Mouse (Mus musculus) erythroblast, embryonic 14.5 days (primary cell): ENCODE data around the gene Ptpru.

Source experiments
- GATA1 ChIP-seq: IDR thresholded peaks from 2 replicates; pipeline ENCODE4 v1.6.1; 2012; ENCODE audit warnings: low read length, inconsistent platforms, mixed read lengths
- TAL1 ChIP-seq: IDR thresholded peaks from 3 replicates; pipeline ENCODE4 v1.6.1; 2012; ENCODE audit warnings: low read length, inconsistent platforms, mixed read lengths

DNA sequence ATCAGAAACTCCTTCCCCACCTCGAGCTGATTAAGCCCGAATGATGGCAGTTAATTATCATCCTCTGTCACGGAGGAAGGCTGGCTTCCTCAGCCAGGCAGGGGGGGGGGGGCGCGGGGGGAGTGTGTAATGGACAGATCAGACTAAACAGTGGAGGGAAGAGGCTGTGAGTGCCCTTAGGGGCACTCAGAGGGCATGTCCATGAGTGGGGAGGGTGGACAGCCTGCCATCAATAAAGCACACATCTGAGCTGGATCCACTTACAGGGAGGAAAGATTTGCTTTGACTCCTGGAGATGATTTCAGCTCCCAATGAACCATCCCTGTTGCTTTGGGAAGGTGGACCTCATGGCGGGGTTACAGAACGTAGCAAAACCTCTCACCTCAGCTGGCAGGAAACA, 109.5 kb downstream of the Ptpru start:
- TF ChIP-seq GATA1 (no peak), TAL1 (no peak)
